Mouse (Mus musculus) G1E (cell line): ENCODE measurements at regions not wholly inside any gene's neighbourhood (a gene's known extent, or its start where the extent isn't known, plus 50 kb on each side); places are given as distances from the start of the nearest gene placed in this dataset.

Source experiments
- CTCF ChIP-seq: IDR thresholded peaks from 2 replicates; pipeline ENCODE4 v1.5.1; 2012; ENCODE audit warnings: low read depth, low read length, inconsistent platforms, mixed read lengths
- GATA1 ChIP-seq: IDR thresholded peaks from 2 replicates; pipeline ENCODE4 v1.6.1; 2012; ENCODE audit warnings: borderline replicate concordance, low read length, inconsistent platforms, mixed read lengths
- GATA2 ChIP-seq: IDR thresholded peaks from 2 replicates; pipeline ENCODE4 v1.6.1; 2012; ENCODE audit warnings: low read depth, low read length, inconsistent platforms, borderline replicate concordance
- POLR2AphosphoS5 ChIP-seq: IDR thresholded peaks from 2 replicates; pipeline ENCODE4 v1.6.1; 2012; ENCODE audit warnings: low read depth, low read length, inconsistent platforms; ENCODE audit not compliant: insufficient replicate concordance
- TAL1 ChIP-seq: conservative IDR thresholded peaks from 2 replicates; pipeline ENCODE4 v1.6.1; 2012; ENCODE audit warnings: low read depth, low read length, inconsistent platforms, mixed read lengths

DNA sequence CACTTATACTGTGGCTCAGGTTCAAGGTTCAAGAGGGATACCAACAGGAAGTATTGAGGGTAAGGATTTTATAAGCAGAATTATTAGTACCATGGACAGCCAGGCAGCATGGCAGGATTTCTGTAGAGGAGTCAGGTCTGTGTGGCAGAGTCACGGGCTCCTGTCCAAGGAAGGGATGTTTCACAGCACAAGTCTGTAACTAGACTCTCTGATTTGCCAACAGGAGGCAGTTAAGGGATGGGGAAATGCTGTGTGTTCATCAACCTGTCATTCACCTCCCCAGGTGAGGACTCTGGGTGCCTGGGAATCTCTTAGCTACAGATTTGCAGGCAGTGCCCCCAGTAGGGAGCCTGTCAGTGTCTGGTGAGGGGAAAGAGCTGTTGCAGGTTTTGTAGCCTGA is 541.7 kb upstream of the Auts2 start:
- TF ChIP-seq TAL1 (no peak), CTCF (no peak), GATA1 (no peak), GATA2 (no peak), POLR2AphosphoS5 (no peak)
